Mouse (Mus musculus) stomach, postnatal 0 days (tissue): Measurements from ENCODE around the gene Tbk1. TPM values are rescaled to one million over a fixed set of nuclear protein-coding genes. Genes with fewer than 3 reads are reported as not detected.

ENCODE experiments used
- ATAC-seq: fragments of 200-750 bp; cut with Nextera tagmentation; 2 replicates; pipeline ENCODE4 v1.8.0; 2017; ENCODE audit not compliant: low FRiP score, low TSS enrichment
- DNase-seq: peaks from one replicate; pipeline ENCODE4 v3.0.0-alpha.2; 2016; ENCODE audit warnings: low spot score
- H3K27ac ChIP-seq: fragments of 300-500 bp; sonication (generic); replicated peaks from 2 replicates; pipeline ENCODE4 v1.5.1; 2014; ENCODE audit warnings: mild to moderate bottlenecking, control low read depth
- H3K27me3 ChIP-seq: fragments of 300-500 bp; sonication (generic); 2 replicates; pipeline ENCODE4 v1.6.1; 2014; ENCODE audit warnings: low read length; ENCODE audit not compliant: control insufficient read depth, insufficient read depth
- H3K36me3 ChIP-seq: fragments of 300-500 bp; sonication (generic); 2 replicates; pipeline ENCODE4 v1.6.1; 2014; ENCODE audit warnings: low read length, mixed read lengths; ENCODE audit not compliant: control insufficient read depth, insufficient read depth
- H3K4me1 ChIP-seq: fragments of 300-500 bp; sonication (generic); replicated peaks from 2 replicates; pipeline ENCODE4 v1.6.1; 2014; ENCODE audit warnings: antibody characterized with exemption; ENCODE audit not compliant: control insufficient read depth, insufficient read depth
- H3K4me2 ChIP-seq: fragments of 300-500 bp; sonication (generic); replicated peaks from 2 replicates; pipeline ENCODE4 v1.6.1; 2014; ENCODE audit warnings: low read depth, mild to moderate bottlenecking, control low read depth, moderate library complexity
- H3K4me3 ChIP-seq: fragments of 300-500 bp; sonication (generic); 2 replicates; pipeline ENCODE4 v1.5.1; 2014; ENCODE audit warnings: low read depth, low read length, control low read depth
- H3K9ac ChIP-seq: fragments of 300-500 bp; sonication (generic); 2 replicates; pipeline ENCODE4 v1.6.1; 2014; ENCODE audit warnings: mild to moderate bottlenecking, low read length, control low read depth, mixed read lengths
- H3K9me3 ChIP-seq: fragments of 300-500 bp; sonication (generic); 2 replicates; pipeline ENCODE4 v1.6.1; 2016; ENCODE audit warnings: low read length; ENCODE audit not compliant: control insufficient read depth
- CTCF ChIP-seq: IDR thresholded peaks from 2 replicates; pipeline ENCODE4 v1.5.1; 2016; ENCODE audit warnings: antibody characterized with exemption, low read depth, mild to moderate bottlenecking, moderate library complexity
- EP300 ChIP-seq: optimal IDR thresholded peaks from 2 replicates; pipeline ENCODE3; 2016; ENCODE audit warnings: antibody characterized with exemption
- WGBS: fragments of 180-500 bp; shearing (Covaris S2); extraction: QIAGEN DNeasy Blood & Tissue Kit; methylation state at CpG from one replicate; pipeline ENCODE4 v1.1.7; 2014; 5-methylcytosine and 5-hydroxymethylcytosine counted together
- polyA plus RNA-seq: library from polyadenylated mRNA; unstranded; fragments of >200 nt; fragmentation: Nextera tagmentation; extraction: Ambion mirVana; gene quantifications from 2 replicates; pipeline ENCODE4 v1.2.1, GENCODE M21; 2015

The Tbk1 gene
- polyA plus RNA-seq, 1 experiment from 2014 or later: 16.6 TPM

DNA sequence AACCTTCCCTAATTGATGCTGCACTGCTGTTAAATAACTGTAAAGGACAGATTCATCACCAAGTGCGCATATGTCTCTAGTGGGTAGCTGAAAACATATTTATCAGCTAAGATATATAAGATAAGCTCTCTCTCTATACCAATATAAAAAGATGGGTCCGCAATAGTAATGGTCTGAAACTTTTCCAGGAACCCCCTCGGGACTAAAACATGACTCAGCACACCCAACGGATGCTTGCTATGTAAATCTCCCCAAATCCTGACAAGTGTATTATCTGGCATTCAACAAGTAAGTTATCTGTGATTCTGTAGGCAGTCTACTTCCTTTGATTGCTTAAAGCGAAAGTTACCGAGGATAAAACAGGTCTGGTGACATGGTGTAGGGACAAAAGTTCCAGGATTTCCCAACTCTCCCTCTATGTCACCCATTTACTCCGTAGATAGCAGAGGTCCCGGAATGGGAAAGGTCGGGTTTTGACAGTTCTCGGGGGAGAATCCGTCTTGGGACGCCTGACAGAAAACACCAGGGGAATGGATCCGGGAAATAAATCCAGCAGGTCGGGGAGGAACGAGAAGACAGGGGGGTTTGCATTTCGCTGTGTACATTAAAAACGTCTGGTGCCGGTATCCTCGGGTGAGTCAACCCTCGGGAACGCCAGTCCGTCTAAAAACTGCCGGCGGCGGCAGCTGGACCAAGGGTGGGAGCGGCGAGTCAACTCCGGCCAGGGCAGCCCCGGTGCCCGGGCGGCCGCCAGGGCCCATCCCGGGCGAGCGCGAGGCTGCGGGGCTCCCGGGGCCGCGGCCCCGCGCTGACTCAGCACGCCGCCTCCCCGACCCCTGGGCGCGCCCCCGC lies 570 bp downstream of the Tbk1 start:
- Histone ChIP-seq H3K4me3 (peak overlapping the region; percentile 86), H3K27ac (peak overlapping the region; percentile 94), H3K4me1 (no peaks in the 10 kb centered on the region), H3K9ac (peak overlapping the region; percentile 95), H3K4me2 (peak overlapping the region; percentile 69), H3K36me3 (peaks cover 10% of the 10 kb centered on the region), H3K9me3 (no peaks in the 10 kb centered on the region), H3K27me3 (no peaks in the 10 kb centered on the region)
- TF ChIP-seq CTCF (no peak), EP300 (no peak)
- DNase-seq (no peak), ATAC-seq (peak; percentile 76)
- WGBS: 2% methylated on average over 38 of the region's 48 CpGs

DNA sequence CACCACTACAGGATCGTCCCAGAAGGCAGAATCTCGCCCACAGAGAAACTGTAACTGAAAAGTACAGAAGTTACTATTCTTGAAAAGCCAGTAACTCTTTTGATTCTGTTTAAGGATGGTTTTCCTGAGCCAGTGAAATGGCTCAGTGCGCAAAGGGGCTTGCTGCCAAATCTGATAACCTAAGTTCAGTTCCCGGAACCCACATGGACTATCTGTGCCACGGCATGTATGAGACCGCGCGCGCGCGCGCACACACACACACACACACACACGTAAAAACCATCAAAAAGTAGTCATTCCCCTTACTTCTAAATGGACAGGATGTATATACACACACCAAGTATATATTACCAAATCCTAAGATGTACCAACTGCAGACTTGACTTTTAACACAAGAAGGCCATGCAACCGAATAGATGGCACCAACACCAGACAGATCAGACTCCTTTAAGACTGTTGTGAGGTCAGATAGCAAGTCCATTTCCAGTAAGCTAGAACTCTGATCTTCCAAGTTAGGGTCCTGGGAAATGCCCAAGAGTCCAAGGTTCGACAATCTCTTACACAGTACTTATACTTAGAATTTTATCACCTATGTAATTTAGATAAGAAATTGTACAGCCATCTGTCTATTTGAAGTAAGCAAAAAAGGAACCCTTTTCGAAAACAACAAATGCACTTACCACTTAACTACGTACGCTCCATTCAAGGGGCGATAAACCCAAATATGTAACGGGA lies 1.4 kb downstream of the Tbk1 start:
- TF ChIP-seq EP300: no peak
- no peak for TF ChIP-seq CTCF
- Histone ChIP-seq H3K4me3 (peak overlapping the region; percentile 86), H3K27ac (no peak overlapping the region), H3K9ac (peak overlapping the region; percentile 95; the same call in 1 of the 2 replicates), H3K27me3 (no peaks in the 10 kb centered on the region), H3K9me3 (no peaks in the 10 kb centered on the region), H3K36me3 (peaks cover 10% of the 10 kb centered on the region), H3K4me1 (no peaks in the 10 kb centered on the region), H3K4me2 (peak overlapping the region; percentile 69)
- 73% methylated on average over 20 of the region's 20 CpGs for WGBS
- DNase-seq: no peak
- no peak for ATAC-seq

DNA sequence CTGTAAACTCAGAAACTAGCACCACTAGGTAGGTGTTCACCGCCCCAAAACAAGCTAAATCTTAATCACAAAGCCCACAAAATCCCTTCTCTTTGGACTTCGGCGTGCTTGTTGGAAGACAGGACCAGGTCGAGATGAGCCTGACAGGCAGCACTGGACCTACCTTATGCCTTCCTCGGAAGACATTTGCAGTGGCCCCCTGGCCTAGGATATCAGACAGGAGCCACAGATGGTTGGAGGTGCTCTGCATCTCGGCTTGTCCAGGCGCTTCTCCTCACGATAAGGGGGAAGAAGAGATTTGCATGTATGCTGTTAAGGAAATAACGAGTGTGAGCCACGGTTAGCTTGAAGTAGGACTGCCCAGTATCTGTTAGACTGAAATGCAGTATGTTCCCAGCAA lies 2.6 kb downstream of the Tbk1 start:
- no peak overlapping the region for H3K4me3 ChIP-seq
- no peaks in the 10 kb centered on the region for H3K27me3 ChIP-seq
- peaks cover 10% of the 10 kb centered on the region for H3K36me3 ChIP-seq
- ATAC-seq (no peak), DNase-seq (no peak)
- H3K9me3 ChIP-seq: no peaks in the 10 kb centered on the region
- H3K9ac ChIP-seq: no peak overlapping the region
- TF ChIP-seq EP300 (no peak), CTCF (no peak)
- H3K4me2 ChIP-seq: no peak overlapping the region
- H3K4me1 ChIP-seq: no peaks in the 10 kb centered on the region
- no peak overlapping the region for H3K27ac ChIP-seq
- WGBS: 93% methylated on average over 10 of the region's 10 CpGs

DNA sequence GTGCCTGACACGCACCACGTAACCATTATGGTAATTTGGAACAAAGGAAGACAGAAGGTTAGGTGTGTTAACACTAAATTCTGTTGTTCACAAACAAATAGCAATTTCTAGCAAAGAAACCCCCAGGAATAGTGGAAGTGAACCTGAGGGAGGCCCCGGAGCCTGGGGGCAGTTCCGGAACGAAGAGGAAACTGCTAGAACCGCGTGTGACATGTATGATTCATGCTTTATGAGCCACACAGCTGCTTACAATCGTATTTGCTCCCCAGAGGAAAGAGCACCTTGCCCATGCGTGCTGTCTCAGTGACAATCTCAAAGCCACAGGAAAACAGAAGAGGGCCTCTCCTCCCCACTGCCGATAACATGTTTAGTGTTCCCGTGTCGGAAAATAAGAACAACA lies 3.6 kb downstream of the Tbk1 start:
- WGBS: 86% methylated on average over 12 of the region's 12 CpGs

DNA sequence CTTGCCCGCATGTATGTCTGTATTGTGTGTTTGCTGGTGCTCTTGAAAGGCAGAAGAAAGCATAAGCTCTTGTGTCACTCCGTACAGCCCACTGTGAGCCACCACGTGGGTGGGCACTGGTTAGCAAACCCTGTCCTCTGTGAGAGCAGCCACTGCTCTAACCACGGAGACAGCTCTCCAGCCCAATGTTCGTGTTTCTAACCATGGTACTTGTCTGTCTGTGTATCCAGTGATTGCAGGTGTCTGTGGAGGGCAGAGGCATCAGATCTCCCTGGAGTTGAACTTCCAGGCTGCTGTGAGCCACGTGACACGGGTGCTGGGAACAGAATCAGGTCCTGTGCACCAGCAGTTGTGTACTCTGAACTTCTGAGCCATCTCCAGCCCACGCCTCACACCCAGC lies 4.3 kb downstream of the Tbk1 start:
- 94% methylated on average over 8 of the region's 8 CpGs for WGBS
- Histone ChIP-seq H3K9me3 (no peaks in the 10 kb centered on the region), H3K4me3 (no peak overlapping the region), H3K9ac (no peak overlapping the region), H3K4me2 (no peak overlapping the region), H3K27me3 (no peaks in the 10 kb centered on the region), H3K36me3 (peaks cover 14% of the 10 kb centered on the region), H3K27ac (no peak overlapping the region), H3K4me1 (no peaks in the 10 kb centered on the region)
- TF ChIP-seq EP300 (no peak), CTCF (no peak)
- DNase-seq (no peak), ATAC-seq (no peak)

More for the DNA sequence above, 3.6 kb downstream of the Tbk1 start:
- Histone ChIP-seq H3K27ac (no peak overlapping the region), H3K27me3 (no peaks in the 10 kb centered on the region), H3K4me3 (no peak overlapping the region), H3K9ac (no peak overlapping the region), H3K36me3 (peaks cover 14% of the 10 kb centered on the region), H3K9me3 (no peaks in the 10 kb centered on the region), H3K4me1 (no peaks in the 10 kb centered on the region), H3K4me2 (no peak overlapping the region)
- TF ChIP-seq EP300: no peak
- no peak for TF ChIP-seq CTCF
- DNase-seq (no peak), ATAC-seq (no peak)

DNA sequence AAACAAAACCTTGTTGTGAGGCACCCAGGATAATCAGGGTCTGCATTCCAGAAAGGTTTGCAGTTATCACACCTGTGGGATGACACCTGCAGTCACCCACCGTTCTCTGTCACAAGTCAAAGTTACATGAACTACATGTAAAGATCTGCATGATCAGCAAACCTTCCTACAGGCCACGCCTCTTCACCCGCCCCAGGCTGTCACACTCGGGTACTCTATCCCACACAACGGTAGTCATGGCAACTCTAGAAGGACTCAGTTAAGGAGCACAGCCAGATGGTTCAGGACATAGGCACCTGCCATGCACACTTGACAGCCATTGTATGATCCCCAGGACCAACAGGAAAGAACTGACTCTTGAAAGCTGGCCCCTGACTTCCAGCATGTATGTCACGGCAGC lies 5.2 kb downstream of the Tbk1 start:
- DNase-seq (no peak), ATAC-seq (peak; percentile 12; the same call in 1 of the 2 replicates)
- H3K36me3 ChIP-seq: peaks cover 14% of the 10 kb centered on the region
- WGBS: 78% methylated on average over 6 of the region's 6 CpGs
- H3K27ac ChIP-seq: no peak overlapping the region
- no peak overlapping the region for H3K9ac ChIP-seq
- H3K4me1 ChIP-seq: no peaks in the 10 kb centered on the region
- no peak overlapping the region for H3K4me2 ChIP-seq
- no peaks in the 10 kb centered on the region for H3K9me3 ChIP-seq
- TF ChIP-seq EP300: no peak
- no peak for TF ChIP-seq CTCF
- no peaks in the 10 kb centered on the region for H3K27me3 ChIP-seq
- H3K4me3 ChIP-seq: no peak overlapping the region
